Mouse (Mus musculus): ENCODE data around the gene Rtn3. TPM values are rescaled to one million over a fixed set of nuclear protein-coding genes. Genes with fewer than 3 reads are reported as not detected.
"Not testable (repeated sequence)": the region's sequence is repeated elsewhere in the genome, so short reads cannot be mapped to it uniquely, and the experiment has no call there.

Gene Rtn3
- total RNA-seq, 1 experiment from 2014 or later, result 127 TPM

- no peak for DNase-seq
Measured at GRCm38 (mm10) chr19:7422656-7423027, 60.4 kb downstream of the Rtn3 start.

DNA sequence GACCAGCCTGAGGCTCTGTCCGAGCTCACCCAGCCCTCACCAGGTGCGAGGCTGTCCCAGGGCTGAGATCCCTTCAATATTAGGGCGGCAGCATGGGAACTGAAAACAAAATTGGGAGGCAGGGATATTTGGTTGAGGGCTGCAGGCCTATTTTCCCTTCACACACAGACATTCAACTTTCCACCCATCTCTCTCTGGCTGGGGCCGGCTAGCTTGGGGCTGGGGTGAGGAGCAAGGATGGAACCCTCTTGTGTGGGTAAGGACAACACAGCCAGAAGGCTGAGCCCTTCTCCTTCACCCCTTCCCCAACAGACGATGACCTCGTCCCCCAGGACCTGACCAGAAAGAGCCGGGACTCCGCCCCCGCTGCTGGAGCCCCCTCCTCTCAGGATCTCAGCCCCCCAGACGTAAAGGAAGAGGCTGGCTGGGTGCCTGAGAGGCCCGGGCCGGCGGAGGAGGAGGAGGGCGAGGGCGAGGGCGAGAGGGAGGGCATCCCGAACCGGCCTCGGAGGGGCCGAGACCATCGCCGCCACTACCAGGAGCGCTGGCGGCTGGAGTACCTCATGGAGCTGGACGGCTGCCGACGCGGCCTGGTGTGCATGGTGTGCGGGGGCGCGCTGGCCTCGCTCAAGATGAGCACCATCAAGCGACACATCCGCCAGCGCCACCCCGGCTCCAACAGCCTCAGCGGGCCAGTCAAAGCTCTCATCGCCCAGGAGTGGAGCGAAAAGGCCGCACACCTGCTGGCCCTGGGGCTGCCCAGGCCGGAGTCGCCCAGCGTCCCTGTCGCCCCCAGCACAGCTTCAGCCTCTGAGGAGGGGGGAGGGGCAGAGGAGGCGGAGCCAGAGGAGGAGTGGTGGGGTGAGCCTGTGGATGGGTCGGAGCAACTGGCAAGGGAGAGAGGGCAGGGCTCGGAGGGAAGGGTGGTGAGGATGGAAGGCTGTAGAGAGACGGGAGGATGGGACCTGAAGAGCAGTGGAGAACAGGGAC, 61.2 kb downstream of the Rtn3 start:
- peak; percentile 72 for DNase-seq

GRCm38 (mm10) chr19:7420841-7421601, 62.1 kb downstream of the Rtn3 start:
- peak; percentile 22 for DNase-seq

- DNase-seq, result no peak
Measured at GRCm38 (mm10) chr19:7420108-7420507, 63.0 kb downstream of the Rtn3 start.

DNA sequence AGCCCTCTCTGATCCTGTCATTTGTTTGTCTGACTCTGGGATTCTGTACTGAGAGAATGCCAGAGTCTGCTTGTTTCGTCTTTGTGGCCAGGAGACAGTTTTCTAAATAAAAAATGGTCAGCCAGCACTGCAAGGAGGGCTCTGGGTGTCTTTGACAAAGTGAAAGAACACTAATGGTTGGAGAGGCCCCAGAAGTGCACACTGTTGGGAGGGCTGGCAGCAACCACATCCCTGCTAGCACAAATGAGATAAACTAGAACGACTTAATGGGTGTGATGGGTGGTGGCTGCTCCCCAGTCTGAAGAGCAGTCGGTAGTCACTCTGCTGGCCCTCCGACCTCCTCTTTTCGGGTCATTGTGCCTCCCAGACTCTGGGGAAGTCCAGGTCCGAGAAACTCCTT, 63.9 kb downstream of the Rtn3 start:
- no peak for DNase-seq

- DNase-seq, result peak; percentile 92
Measured at GRCm38 (mm10) chr19:7417911-7418849, 64.9 kb downstream of the Rtn3 start.

- DNase-seq, result peak; percentile 86
Measured at GRCm38 (mm10) chr19:7416834-7417735, 66.0 kb downstream of the Rtn3 start, which contains the start of gene 2700081O15Rik. TSS of gene 2700081O15Rik (plus strand) at chr19:7417625.

GRCm38 (mm10) chr19:7415916-7416833, 66.9 kb downstream of the Rtn3 start:
- no peak for DNase-seq

DNA sequence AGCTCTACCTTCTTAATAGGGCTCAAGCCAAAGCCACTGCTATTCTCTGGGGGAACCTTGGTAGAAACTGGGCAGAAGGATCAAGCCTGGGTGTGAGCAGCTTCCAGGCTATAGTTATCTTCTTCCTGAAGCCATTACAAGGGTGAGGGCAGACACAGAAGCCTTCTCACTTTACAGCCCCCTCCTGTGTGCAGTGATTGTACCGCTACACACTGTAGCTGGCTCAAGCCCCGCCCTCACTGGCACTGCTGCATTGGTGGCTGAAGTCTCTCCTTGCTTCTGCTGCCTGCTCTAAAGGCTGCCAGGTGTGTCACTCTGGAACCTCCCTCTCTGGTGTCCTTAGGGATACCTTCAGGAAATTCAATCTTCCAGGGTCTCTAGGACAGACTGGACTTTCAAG, 70.7 kb downstream of the Rtn3 start:
- no peak for DNase-seq

DNA sequence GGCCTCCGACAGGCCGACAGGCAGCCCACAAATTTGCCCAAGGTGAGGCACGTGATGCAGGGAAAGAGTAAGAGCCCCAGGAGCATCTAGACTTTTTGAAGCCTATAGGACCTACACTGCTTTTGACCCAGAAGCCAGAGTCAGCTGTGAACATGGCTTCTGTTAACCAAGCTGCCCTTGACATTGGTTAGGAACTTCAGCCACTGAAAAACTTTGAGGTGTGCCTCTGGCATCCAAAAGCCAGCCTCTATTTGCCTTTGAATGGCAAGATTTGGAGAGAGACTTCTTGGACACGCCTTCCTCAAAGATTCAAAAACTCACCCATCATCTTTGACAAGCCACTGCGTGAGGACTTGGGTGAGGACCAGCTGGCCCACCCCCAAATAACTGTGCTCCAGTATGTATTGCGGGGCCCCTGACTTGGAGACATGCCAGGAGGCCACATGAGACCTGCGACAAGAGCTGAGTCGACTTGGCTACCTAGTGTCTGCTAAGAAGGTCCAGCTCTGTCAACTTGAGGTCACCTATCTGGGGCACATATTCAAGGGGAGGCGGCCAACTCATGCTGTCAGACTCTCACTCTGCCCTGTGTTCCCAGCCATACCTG, 78.4 kb downstream of the Rtn3 start:
- no peak for DNase-seq

DNA sequence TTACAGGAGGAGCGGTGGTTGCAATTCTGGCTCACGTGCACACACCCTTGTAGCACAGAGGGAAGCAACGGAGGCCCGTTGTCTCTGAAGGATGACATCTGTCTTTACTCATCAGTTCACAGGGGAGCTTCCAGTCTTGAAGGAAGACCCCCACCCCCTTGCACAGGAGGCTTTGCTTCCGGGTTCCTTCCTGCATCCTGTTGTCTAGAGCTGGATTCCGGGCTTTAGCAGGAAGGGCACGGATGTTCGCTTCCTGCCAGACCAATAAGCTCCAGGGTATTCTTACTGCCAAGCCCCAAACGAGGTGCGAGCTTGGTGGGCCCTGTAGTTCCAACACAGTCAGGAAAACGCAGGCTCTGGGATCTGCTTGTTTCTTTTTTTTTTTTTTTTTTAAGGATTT, 82.4 kb downstream of the Rtn3 start:
- DNase-seq, result peak; percentile 36

DNA sequence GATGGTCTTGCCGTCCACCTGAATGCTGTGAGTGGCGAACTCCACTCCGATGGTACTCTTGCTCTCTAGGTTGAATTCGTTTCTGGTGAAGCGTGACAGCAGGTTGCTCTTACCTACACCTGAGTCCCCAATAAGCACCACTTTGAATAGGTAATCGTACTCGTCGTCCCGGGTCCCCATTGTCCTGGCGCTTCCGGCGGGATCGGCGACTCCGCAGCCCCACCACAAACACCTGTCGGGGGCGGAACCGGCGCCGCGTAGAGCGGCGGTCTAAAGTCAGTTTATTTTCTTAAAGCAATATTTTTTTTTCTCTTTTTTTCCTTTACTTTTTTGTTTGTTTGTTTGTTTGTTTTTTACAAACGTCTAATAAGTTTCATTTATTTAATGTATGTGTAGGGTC, 84.2 kb downstream of the Rtn3 start:
- not testable (repeated sequence) for DNase-seq

GRCm38 (mm10) chr19:7396867-7397826, 85.9 kb downstream of the Rtn3 start:
- DNase-seq, result peak; percentile 53

- no peak for DNase-seq
Measured at GRCm38 (mm10) chr19:7388488-7388887, 94.6 kb downstream of the Rtn3 start.

- no peak for DNase-seq
Measured at GRCm38 (mm10) chr19:7386042-7386441, 97.0 kb downstream of the Rtn3 start.

DNA sequence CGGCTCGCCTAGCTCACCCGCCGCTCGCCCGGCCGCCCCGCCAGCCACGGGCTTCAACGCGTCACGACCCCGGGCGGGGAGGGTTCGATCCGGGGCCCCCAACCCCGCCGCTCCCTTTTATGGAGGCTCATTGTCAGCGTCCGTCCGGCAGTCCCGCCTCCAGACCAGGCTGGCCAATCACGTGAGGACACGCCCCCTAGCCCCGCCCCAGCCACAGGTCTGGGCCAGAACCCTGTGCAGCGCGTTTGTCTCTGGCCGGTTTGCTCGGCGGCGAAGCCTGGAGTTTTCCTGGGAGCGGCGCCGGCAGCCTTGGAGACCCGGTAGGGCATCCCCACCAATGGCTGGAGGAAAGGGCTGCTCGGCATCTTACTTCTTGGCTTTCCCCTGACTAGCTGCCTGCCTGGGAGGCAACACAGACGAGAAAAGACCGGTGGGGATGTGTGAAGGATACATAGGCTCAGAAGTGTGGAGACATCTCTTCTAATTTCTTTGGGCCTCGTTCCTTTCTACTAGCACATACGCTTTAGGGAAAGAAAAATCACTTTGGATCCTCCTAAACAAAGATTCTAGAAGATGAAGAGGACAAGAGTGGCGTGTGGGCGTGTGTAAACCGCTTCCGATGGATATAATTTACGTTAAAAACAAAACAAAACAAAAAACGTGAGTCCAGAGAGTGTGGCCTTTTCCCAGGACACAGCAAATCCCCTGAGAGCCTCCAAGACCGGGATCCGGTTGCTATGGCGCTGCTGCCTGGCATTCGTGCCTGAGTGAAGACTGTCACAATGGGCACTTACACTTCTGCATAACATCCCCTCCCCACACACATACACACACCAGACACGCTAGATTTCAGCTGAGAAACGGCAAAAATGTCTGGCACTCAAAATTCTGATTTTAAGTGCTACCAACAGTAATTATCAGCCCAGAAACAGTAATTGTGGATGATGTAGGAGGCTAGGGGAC, 99.9 kb downstream of the Rtn3 start, which contains the start of gene Spindoc:
Spindoc (minus strand) TSS at position 92 of the 963 bp plus-strand sequence.
- peak; percentile 99 for DNase-seq
